Mouse (Mus musculus) CH12.LX (cell line): Measurements from ENCODE around the gene Bhlhe40. TPM values are rescaled to one million over a fixed set of nuclear protein-coding genes. Genes with fewer than 3 reads are reported as not detected.

Source experiments
- DNase-seq: peaks from one replicate; pipeline ENCODE4 v3.0.0-alpha.2; 2013; ENCODE audit errors: extremely low read depth
- H3K27ac ChIP-seq: 2 replicates; pipeline ENCODE4 v1.5.1; 2012; ENCODE audit warnings: low read depth, mild to moderate bottlenecking, control low read depth, moderate library complexity; ENCODE audit not compliant: insufficient read depth
- H3K27me3 ChIP-seq: replicated peaks from 2 replicates; pipeline ENCODE3; 2012; ENCODE audit warnings: inconsistent platforms
- H3K36me3 ChIP-seq, 2 experiments: replicated peaks in 1 of 2; 2 replicates each; pipeline versions ENCODE3 to v1.6.1; 2012; ENCODE audit warnings: inconsistent platforms in 1 of 2, low read length in 1 of 2, mild to moderate bottlenecking in 1 of 2, mixed read lengths in 1 of 2, moderate library complexity in 1 of 2; ENCODE audit not compliant: control insufficient read depth in 1 of 2, insufficient read depth in 1 of 2
- H3K4me1 ChIP-seq, 2 experiments: 2 replicates each; pipeline ENCODE4 v1.6.1; 2012; ENCODE audit warnings: inconsistent platforms in 1 of 2, moderate library complexity in 1 of 2; ENCODE audit not compliant: insufficient read depth in 2 of 2, control insufficient read depth in 1 of 2
- H3K4me2 ChIP-seq: 2 replicates; pipeline ENCODE4 v1.6.1; 2012; ENCODE audit warnings: low read depth, mild to moderate bottlenecking, control low read depth; ENCODE audit not compliant: poor library complexity, insufficient read depth, severe bottlenecking
- H3K4me3 ChIP-seq, 3 experiments: fragments of 150-350 bp in 1 of 3; sonication (generic) in 1 of 3; replicated peaks in 1 of 3; 2 replicates each; pipeline versions ENCODE3 to v1.5.1; 2011 to 2012; ENCODE audit warnings: low read depth in 2 of 3, low read length in 2 of 3, mild to moderate bottlenecking in 2 of 3, moderate library complexity in 2 of 3, control low read depth in 1 of 3, improper control_type of control experiment in 1 of 3, inconsistent platforms in 1 of 3, mixed read lengths in 1 of 3; ENCODE audit not compliant: poor library complexity in 1 of 3
- H3K79me2 ChIP-seq: replicated peaks from 2 replicates; pipeline ENCODE4 v1.6.1; 2012; ENCODE audit warnings: mild to moderate bottlenecking, moderate library complexity; ENCODE audit not compliant: control insufficient read depth, poor library complexity, insufficient read depth, severe bottlenecking; ENCODE audit errors: extremely low read depth
- H3K9ac ChIP-seq: 2 replicates; pipeline ENCODE4 v1.6.1; 2012; ENCODE audit warnings: low read depth, mild to moderate bottlenecking, control low read depth, moderate library complexity; ENCODE audit not compliant: insufficient read depth
- H3K9me3 ChIP-seq: replicated peaks from 2 replicates; pipeline ENCODE3; 2012; ENCODE audit warnings: low read length, inconsistent platforms, mixed read lengths
- BHLHE40 ChIP-seq: IDR thresholded peaks from 2 replicates; pipeline ENCODE4 v1.6.1; 2011; ENCODE audit warnings: mild to moderate bottlenecking, low read depth, low read length, improper control_type of control experiment
- CHD1 ChIP-seq: IDR thresholded peaks from 2 replicates; pipeline ENCODE4 v1.6.1; 2012; ENCODE audit warnings: low read depth, low read length, improper control_type of control experiment, inconsistent platforms
- CHD2 ChIP-seq: IDR thresholded peaks from 2 replicates; pipeline ENCODE4 v1.6.1; 2011; ENCODE audit warnings: low read length, improper control_type of control experiment
- CTCF ChIP-seq, 2 experiments: IDR thresholded peaks in 1 of 2; conservative IDR thresholded peaks in 1 of 2; 2 replicates each; pipeline ENCODE4 v1.5.1; 2011 to 2012; ENCODE audit warnings: low read depth in 2 of 2, low read length in 2 of 2, improper control_type of control experiment in 1 of 2, inconsistent platforms in 1 of 2, mild to moderate bottlenecking in 1 of 2, moderate library complexity in 1 of 2
- E2F4 ChIP-seq: IDR thresholded peaks from 2 replicates; pipeline ENCODE4 v1.6.1; 2011; ENCODE audit warnings: low read depth, low read length, improper control_type of control experiment; ENCODE audit not compliant: insufficient replicate concordance
- ELF1 ChIP-seq: IDR thresholded peaks from 2 replicates; pipeline ENCODE4 v1.6.1; 2014; ENCODE audit warnings: low read depth, mild to moderate bottlenecking, inconsistent platforms, low read length, improper control_type of control experiment
- IRF4 ChIP-seq: IDR thresholded peaks from 2 replicates; pipeline ENCODE4 v1.6.1; 2014; ENCODE audit warnings: low read depth, mild to moderate bottlenecking, inconsistent platforms, low read length, improper control_type of control experiment
- JUN ChIP-seq: IDR thresholded peaks from 2 replicates; pipeline ENCODE4 v1.6.1; 2011; ENCODE audit warnings: low read depth, mild to moderate bottlenecking, low read length, improper control_type of control experiment, moderate library complexity; ENCODE audit not compliant: insufficient read depth
- JUND ChIP-seq: conservative IDR thresholded peaks from 2 replicates; pipeline ENCODE4 v1.6.1; 2011; ENCODE audit warnings: low read depth, low read length, improper control_type of control experiment
- KAT2A ChIP-seq: IDR thresholded peaks from 2 replicates; pipeline ENCODE4 v1.6.1; 2012; ENCODE audit warnings: low read length, improper control_type of control experiment, inconsistent platforms; ENCODE audit not compliant: insufficient replicate concordance
- MAFK ChIP-seq: IDR thresholded peaks from 2 replicates; pipeline ENCODE4 v1.6.1; 2011; ENCODE audit warnings: low read length, improper control_type of control experiment; ENCODE audit not compliant: insufficient replicate concordance
- MAX ChIP-seq: IDR thresholded peaks from 2 replicates; pipeline ENCODE4 v1.6.1; 2011; ENCODE audit warnings: low read length, improper control_type of control experiment
- MEF2A ChIP-seq: IDR thresholded peaks from 2 replicates; pipeline ENCODE4 v1.6.1; 2014; ENCODE audit warnings: low read depth, mild to moderate bottlenecking, inconsistent platforms, low read length, improper control_type of control experiment, borderline replicate concordance
- NELFE ChIP-seq: IDR thresholded peaks from 2 replicates; pipeline ENCODE4 v1.6.1; 2011; ENCODE audit warnings: low read depth, low read length, improper control_type of control experiment
- NRF1 ChIP-seq: IDR thresholded peaks from 2 replicates; pipeline ENCODE4 v1.6.1; 2014; ENCODE audit warnings: low read depth, mild to moderate bottlenecking, inconsistent platforms, low read length, improper control_type of control experiment, moderate library complexity
- POLR2A ChIP-seq: IDR thresholded peaks from 2 replicates; pipeline ENCODE4 v1.6.1; 2011; ENCODE audit warnings: low read depth, mild to moderate bottlenecking, improper control_type of control experiment, low read length
- POLR2AphosphoS2 ChIP-seq: IDR thresholded peaks from 2 replicates; pipeline ENCODE4 v1.6.1; 2011; ENCODE audit warnings: low read depth, low read length, improper control_type of control experiment
- RAD21 ChIP-seq: IDR thresholded peaks from 2 replicates; pipeline ENCODE4 v1.6.1; 2011; ENCODE audit warnings: low read depth, mild to moderate bottlenecking, low read length, improper control_type of control experiment, moderate library complexity
- SIN3A ChIP-seq: IDR thresholded peaks from 2 replicates; pipeline ENCODE4 v1.6.1; 2012; ENCODE audit warnings: low read length, improper control_type of control experiment, inconsistent platforms
- TCF12 ChIP-seq: IDR thresholded peaks from 2 replicates; pipeline ENCODE4 v1.6.1; 2014; ENCODE audit warnings: low read depth, mild to moderate bottlenecking, inconsistent platforms, low read length, improper control_type of control experiment
- UBTF ChIP-seq: IDR thresholded peaks from 2 replicates; pipeline ENCODE4 v1.6.1; 2012; ENCODE audit warnings: low read depth, mild to moderate bottlenecking, inconsistent platforms, low read length, improper control_type of control experiment, moderate library complexity
- USF1 ChIP-seq: IDR thresholded peaks from 2 replicates; pipeline ENCODE4 v1.6.1; 2014; ENCODE audit warnings: low read depth, mild to moderate bottlenecking, inconsistent platforms, low read length, improper control_type of control experiment
- ZC3H11A ChIP-seq: IDR thresholded peaks from 2 replicates; pipeline ENCODE4 v1.6.1; 2012; ENCODE audit warnings: low read depth, mild to moderate bottlenecking, inconsistent platforms, low read length, improper control_type of control experiment
- ZKSCAN1 ChIP-seq: IDR thresholded peaks from 2 replicates; pipeline ENCODE4 v1.6.1; 2012; ENCODE audit warnings: low read depth, inconsistent platforms, low read length, improper control_type of control experiment, borderline replicate concordance
- ZMIZ1 ChIP-seq: IDR thresholded peaks from 2 replicates; pipeline ENCODE4 v1.6.1; 2012; ENCODE audit warnings: low read depth, mild to moderate bottlenecking, inconsistent platforms, low read length, improper control_type of control experiment
- ZNF384 ChIP-seq: IDR thresholded peaks from 2 replicates; pipeline ENCODE4 v1.6.1; 2012; ENCODE audit warnings: low read depth, low read length, improper control_type of control experiment, inconsistent platforms
- dilution Hi-C: fragments of 300-500 bp; cut with MboI; formaldehyde crosslinking; loops from 2 replicates; pipeline ENCODE4 v1.14.3; 2020; ENCODE audit warnings: low sequenced_read_pairs; ENCODE audit not compliant: extremely low pct_unique_long_range_greater_than_20kb, extremely low pct_ligation_motif_present
- in situ Hi-C: fragments of 300-500 bp; cut with MboI; formaldehyde crosslinking; loops from 3 replicates; pipeline ENCODE4 v1.14.3; 2019; ENCODE audit warnings: low sequenced_read_pairs, low pct_ligation_motif_present, low pct_unique_long_range_greater_than_20kb, mixed read lengths
- polyA plus RNA-seq: library from polyadenylated mRNA; unstranded; fragments of >175 nt; gene quantifications from 2 replicates; pipeline ENCODE4 v1.2.1, GENCODE M21; 2012; ENCODE audit warnings: low read depth; ENCODE audit not compliant: insufficient read length
- total RNA-seq, 2 experiments: library from RNA; depleted of rRNA; stranded (reverse); fragments of 300-350 nt in 1 of 2; fragments of >200 nt in 1 of 2; gene quantifications; 2 replicates each; pipeline ENCODE4 v1.2.3; 2012 to 2014

Gene Bhlhe40
- total and polyA plus RNA-seq, 3 experiments: 55.4 to 130 (median 117) TPM

DNA sequence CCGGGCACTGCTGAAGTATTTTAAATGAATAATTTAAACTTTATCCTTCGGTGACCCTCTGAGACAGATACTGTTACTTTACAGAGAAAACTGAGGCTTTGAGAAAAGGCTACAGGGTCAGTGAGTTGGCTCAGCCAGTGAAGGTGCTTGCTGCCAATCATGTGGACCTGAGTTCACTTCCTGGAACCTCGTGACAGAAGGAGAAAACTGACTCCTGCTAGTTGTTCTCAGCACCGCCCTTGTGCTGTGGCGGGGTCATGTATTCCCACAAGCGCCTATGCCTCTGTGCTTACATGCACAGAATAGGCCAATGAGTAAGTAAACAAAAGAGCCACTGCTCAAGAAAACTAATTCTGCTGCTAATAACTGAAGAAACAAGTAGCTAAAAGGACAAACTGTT is 17.4 kb upstream of the Bhlhe40 start:
- Histone ChIP-seq H3K9me3 (no peaks in the 10 kb centered on the region), H3K27ac (no peak overlapping the region), H3K79me2 (no peaks in the 10 kb centered on the region), H3K27me3 (no peaks in the 10 kb centered on the region), H3K4me3 (no peak overlapping the region), H3K36me3 (no peaks in the 10 kb centered on the region), H3K4me1 (peaks cover 0 to 2% of the 10 kb centered on the region in 2 experiments; a peak in 1 of 4 replicates), H3K9ac (no peak overlapping the region), H3K4me2 (no peak overlapping the region)
- in situ Hi-C loops (no loop called here), dilution Hi-C loops (no loop called here)
- no peak for DNase-seq
- no peak for TF ChIP-seq E2F4
- no peak for TF ChIP-seq KAT2A
- TF ChIP-seq MAX: no peak
- TF ChIP-seq MEF2A: no peak
- no peak for TF ChIP-seq ELF1
- no peak for TF ChIP-seq CHD2
- TF ChIP-seq TCF12: no peak
- TF ChIP-seq ZMIZ1: no peak
- TF ChIP-seq JUN: no peak
- TF ChIP-seq SIN3A: no peak
- TF ChIP-seq IRF4: no peak
- TF ChIP-seq BHLHE40: no peak
- TF ChIP-seq POLR2AphosphoS2: no peak
- no peak for TF ChIP-seq JUND
- no peak for TF ChIP-seq CTCF (conservative IDR thresholded peaks at IDR 0.05 in 1 of 2, IDR thresholded peaks at IDR 0.05 in 1 of 2; ENCODE audit: low read depth in 2 of 2, low read length in 2 of 2)
- TF ChIP-seq POLR2A: no peak
- TF ChIP-seq, all 38 proteins: peak for 0

- H3K27ac ChIP-seq: no peak overlapping the region
- dilution Hi-C loops: no loop called here
- no peak overlapping the region for H3K9ac ChIP-seq
- peaks cover 0 to 2% of the 10 kb centered on the region in 2 experiments; a peak in 1 of 4 replicates for H3K4me1 ChIP-seq
- H3K27me3 ChIP-seq: no peaks in the 10 kb centered on the region
- no peak overlapping the region for H3K4me3 ChIP-seq
- in situ Hi-C loops: no loop called here
- H3K79me2 ChIP-seq: no peaks in the 10 kb centered on the region
- DNase-seq: no peak
- no peaks in the 10 kb centered on the region for H3K36me3 ChIP-seq
- no peak overlapping the region for H3K4me2 ChIP-seq
- TF ChIP-seq CHD2: no peak
- no peak for TF ChIP-seq TCF12
- TF ChIP-seq IRF4: no peak
- no peak for TF ChIP-seq ZNF384
- TF ChIP-seq MEF2A: no peak
- no peak for TF ChIP-seq NELFE
- TF ChIP-seq USF1: no peak
- TF ChIP-seq ELF1: no peak
- TF ChIP-seq MAFK: no peak
- TF ChIP-seq ZC3H11A: no peak
- TF ChIP-seq UBTF: no peak
- no peak for TF ChIP-seq NRF1
- no peak for TF ChIP-seq POLR2A
- no peak for TF ChIP-seq ZKSCAN1
- no peak for TF ChIP-seq BHLHE40
- no peak for TF ChIP-seq RAD21
- no peak for TF ChIP-seq CHD1
- no peaks in the 10 kb centered on the region for H3K9me3 ChIP-seq
Observed at GRCm38 (mm10) chr6:108644311-108644710, 16.1 kb upstream of the Bhlhe40 start.
